Mouse (Mus musculus) lung, postnatal 0 days (tissue): ENCODE data around the gene Lias.

Source experiments
- CTCF ChIP-seq: IDR thresholded peaks from 2 replicates; pipeline ENCODE4 v1.5.1; 2016; ENCODE audit warnings: antibody characterized with exemption, mild to moderate bottlenecking
- EP300 ChIP-seq: IDR thresholded peaks from 2 replicates; pipeline ENCODE4 v1.6.1; 2016; ENCODE audit warnings: antibody characterized with exemption, mild to moderate bottlenecking, control low read depth

DNA sequence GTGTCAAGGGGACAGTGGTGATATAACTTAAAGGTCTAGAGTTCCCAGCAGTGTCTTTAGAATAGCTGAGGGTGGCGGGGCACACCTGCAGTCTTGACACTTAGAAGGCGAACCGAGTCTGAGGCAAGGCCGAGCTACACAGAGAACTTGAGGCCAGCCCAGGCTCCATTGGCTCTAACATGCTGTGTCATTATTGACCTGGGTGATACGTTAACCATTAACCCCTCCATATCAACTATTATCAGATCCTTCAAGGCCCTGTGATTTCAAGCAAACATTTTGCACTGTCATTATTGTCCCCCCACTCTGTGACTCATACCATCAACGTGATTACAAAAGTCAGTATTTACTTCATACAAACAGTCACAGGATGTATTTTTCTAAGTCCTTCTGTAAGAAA is 32.9 kb downstream of the Lias start:
- TF ChIP-seq CTCF (no peak), EP300 (no peak)
